Mouse (Mus musculus) kidney, adult 2 months (tissue): ENCODE data around the gene Gfral.

Experiments used
- CTCF ChIP-seq: fragments of 200-500 bp; conservative IDR thresholded peaks from 2 replicates; pipeline ENCODE4 v1.5.1; 2011; ENCODE audit warnings: low read depth, mild to moderate bottlenecking, control low read depth, low read length, moderate library complexity, mixed read lengths; ENCODE audit not compliant: insufficient read depth, insufficient read length
- POLR2A ChIP-seq: fragments of 200-500 bp; IDR thresholded peaks from one replicate; pipeline ENCODE4 v1.6.1; 2011; ENCODE audit warnings: low read depth, low read length, control low read depth

DNA sequence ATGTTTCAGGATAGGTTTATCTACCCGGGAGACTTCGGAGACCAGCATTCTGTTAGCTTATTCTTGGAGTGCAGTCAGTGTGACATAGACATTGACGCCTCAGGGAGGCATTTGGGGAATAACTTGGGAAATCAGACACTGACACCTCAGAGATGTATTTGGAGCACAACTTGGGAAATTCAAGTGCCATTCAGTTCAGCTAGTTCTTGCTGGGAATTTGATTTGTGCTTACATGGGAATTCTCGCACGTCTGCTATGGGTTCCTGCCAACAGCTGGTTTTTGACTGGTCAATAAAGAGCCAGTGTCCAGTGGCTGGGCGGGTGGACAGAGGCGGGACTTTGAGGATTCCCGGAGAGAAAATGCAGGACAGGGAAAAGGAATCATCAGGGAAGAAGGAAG, 51.0 kb downstream of the Gfral start:
- TF ChIP-seq POLR2A (no peak), CTCF (no peak)
